Mouse (Mus musculus) kidney, postnatal 0 days (tissue): ENCODE measurements around the gene Pmpcb. TPM values are rescaled to one million over a fixed set of nuclear protein-coding genes. Genes with fewer than 3 reads are reported as not detected.
"Not testable (repeated sequence)": the region's sequence is repeated elsewhere in the genome, so short reads cannot be mapped to it uniquely, and the experiment has no call there.

Source experiments
- ATAC-seq: fragments of 200-750 bp; cut with Nextera tagmentation; replicated peaks from 2 replicates; pipeline ENCODE4 v1.8.0; 2017; ENCODE audit warnings: low read depth, moderate number of reproducible peaks, moderate TSS enrichment, moderate library complexity; ENCODE audit not compliant: low FRiP score
- DNase-seq: peaks from one replicate; pipeline ENCODE4 v3.0.0-alpha.2; 2016; ENCODE audit warnings: low spot score
- H3K27ac ChIP-seq: fragments of 300-500 bp; sonication (generic); 2 replicates; pipeline ENCODE4 v1.5.1; 2014; ENCODE audit warnings: mild to moderate bottlenecking
- H3K27me3 ChIP-seq: fragments of 300-500 bp; sonication (generic); 2 replicates; pipeline ENCODE4 v1.6.1; 2014; ENCODE audit warnings: low read length, mixed read lengths; ENCODE audit not compliant: insufficient read depth
- H3K36me3 ChIP-seq: fragments of 300-500 bp; sonication (generic); 2 replicates; pipeline ENCODE4 v1.6.1; 2014; ENCODE audit warnings: low read length, mixed read lengths; ENCODE audit not compliant: insufficient read depth
- H3K4me1 ChIP-seq: fragments of 300-500 bp; sonication (generic); replicated peaks from 2 replicates; pipeline ENCODE4 v1.6.1; 2014; ENCODE audit warnings: antibody characterized with exemption, low read length, mixed read lengths; ENCODE audit not compliant: insufficient read depth
- H3K4me2 ChIP-seq: fragments of 300-500 bp; sonication (generic); 2 replicates; pipeline ENCODE4 v1.6.1; 2014; ENCODE audit warnings: mild to moderate bottlenecking, low read length, moderate library complexity, mixed read lengths
- H3K4me3 ChIP-seq: fragments of 300-500 bp; sonication (generic); replicated peaks from 2 replicates; pipeline ENCODE4 v1.5.1; 2014; ENCODE audit warnings: low read depth, low read length
- H3K9ac ChIP-seq: fragments of 300-500 bp; sonication (generic); 2 replicates; pipeline ENCODE4 v1.6.1; 2014; ENCODE audit warnings: low read depth, low read length
- H3K9me3 ChIP-seq: fragments of 300-500 bp; sonication (generic); replicated peaks from 2 replicates; pipeline ENCODE4 v1.6.1; 2016; ENCODE audit warnings: low read length, inconsistent platforms, mixed read lengths
- CTCF ChIP-seq: IDR thresholded peaks from 2 replicates; pipeline ENCODE4 v1.5.1; 2016; ENCODE audit warnings: antibody characterized with exemption, low read depth, mild to moderate bottlenecking, moderate library complexity
- WGBS: fragments of 180-500 bp; shearing (Covaris S2); extraction: QIAGEN DNeasy Blood & Tissue Kit; methylation state at CpG from one replicate; pipeline ENCODE4 v1.1.7; 2014; 5-methylcytosine and 5-hydroxymethylcytosine counted together
- polyA plus RNA-seq: library from polyadenylated mRNA; unstranded; fragments of >200 nt; fragmentation: Nextera tagmentation; extraction: Ambion mirVana; gene quantifications from 2 replicates; pipeline ENCODE4 v1.2.1, GENCODE M21; 2015

The Pmpcb gene
- polyA plus RNA-seq, 1 experiment from 2014 or later = 101 TPM

GRCm38 (mm10) chr5:21700934-21701333, 36.0 kb upstream of the Pmpcb start:
- Histone ChIP-seq H3K9ac (peak overlapping the region; percentile 79), H3K9me3 (no peaks in the 10 kb centered on the region), H3K4me1 (no peaks in the 10 kb centered on the region), H3K27ac (peak overlapping the region; percentile 38), H3K4me3 (peak overlapping the region; percentile 53), H3K4me2 (peak overlapping the region; percentile 65), H3K27me3 (no peaks in the 10 kb centered on the region), H3K36me3 (no peaks in the 10 kb centered on the region)
- WGBS = under 1% methylated on average over 22 of the region's 22 CpGs
- TF ChIP-seq CTCF = no peak
- DNase-seq (peak; percentile 55), ATAC-seq (peak; percentile 22; the same call in 1 of the 2 replicates)

GRCm38 (mm10) chr5:21701351-21702008, 35.5 kb upstream of the Pmpcb start, which contains the start of gene Napepld:
TSS of gene Napepld (minus strand) at chr5:21701396.
- under 1% methylated on average over 56 of the region's 59 CpGs for WGBS
- Histone ChIP-seq H3K27ac (peak within 1 kb of the TSS; percentile 97), H3K36me3 (no peaks in the 10 kb centered on the region), H3K27me3 (no peaks in the 10 kb centered on the region), H3K4me1 (no peaks in the 10 kb centered on the region), H3K9me3 (no peaks in the 10 kb centered on the region), H3K9ac (peak within 1 kb of the TSS; percentile 79), H3K4me3 (peak within 1 kb of the TSS; percentile 53), H3K4me2 (peak within 1 kb of the TSS; percentile 65)
- ATAC-seq = peak; percentile 99
- peak; percentile 97 for DNase-seq
- TF ChIP-seq CTCF = no peak

- Histone ChIP-seq H3K4me2 (peak overlapping the region; percentile 60), H3K9ac (no peak overlapping the region), H3K27ac (peak overlapping the region; percentile 97), H3K9me3 (no peaks in the 10 kb centered on the region), H3K27me3 (no peaks in the 10 kb centered on the region), H3K36me3 (no peaks in the 10 kb centered on the region), H3K4me3 (peak overlapping the region; percentile 53), H3K4me1 (no peaks in the 10 kb centered on the region)
- WGBS = 64% methylated on average over 2 of the region's 2 CpGs
- no peak for TF ChIP-seq CTCF
- DNase-seq (no peak), ATAC-seq (no peak)
Measured at GRCm38 (mm10) chr5:21702009-21702364, 35.0 kb upstream of the Pmpcb start.

- 68% methylated on average over 6 of the region's 6 CpGs for WGBS
- no peaks in the 10 kb centered on the region for H3K9me3 ChIP-seq
- H3K27ac ChIP-seq = 0 out of 2 replicates have a peak overlapping the region, but pooled peaks have one; percentile 31
- H3K4me2 ChIP-seq = no peak overlapping the region
- ATAC-seq = no peak
- H3K9ac ChIP-seq = no peak overlapping the region
- DNase-seq = no peak
- no peaks in the 10 kb centered on the region for H3K4me1 ChIP-seq
- no peak overlapping the region for H3K4me3 ChIP-seq
- H3K27me3 ChIP-seq = no peaks in the 10 kb centered on the region
- no peak for TF ChIP-seq CTCF
- no peaks in the 10 kb centered on the region for H3K36me3 ChIP-seq
Measured at GRCm38 (mm10) chr5:21702873-21703475, 34.0 kb upstream of the Pmpcb start.

GRCm38 (mm10) chr5:21703708-21704107, 33.2 kb upstream of the Pmpcb start:
- 83% methylated on average over 3 of the region's 3 CpGs for WGBS

GRCm38 (mm10) chr5:21706546-21706945, 30.4 kb upstream of the Pmpcb start:
- Histone ChIP-seq H3K4me1 (no peaks in the 10 kb centered on the region), H3K27ac (no peak overlapping the region), H3K9me3 (no peaks in the 10 kb centered on the region), H3K4me2 (no peak overlapping the region), H3K36me3 (no peaks in the 10 kb centered on the region), H3K9ac (no peak overlapping the region), H3K27me3 (no peaks in the 10 kb centered on the region), H3K4me3 (no peak overlapping the region)
- no peak for DNase-seq
- no peak for TF ChIP-seq CTCF
- ATAC-seq = no peak
- WGBS = 94% methylated on average over 4 of the region's 4 CpGs

More at GRCm38 (mm10) chr5:21703708-21704107, 33.2 kb upstream of the Pmpcb start:
- Histone ChIP-seq H3K27ac (no peak overlapping the region), H3K9me3 (no peaks in the 10 kb centered on the region), H3K4me3 (no peak overlapping the region), H3K27me3 (no peaks in the 10 kb centered on the region), H3K9ac (no peak overlapping the region), H3K4me1 (no peaks in the 10 kb centered on the region), H3K36me3 (no peaks in the 10 kb centered on the region), H3K4me2 (no peak overlapping the region)
- no peak for TF ChIP-seq CTCF
- ATAC-seq = no peak
- no peak for DNase-seq

- H3K4me3 ChIP-seq, H3K4me2 ChIP-seq, ATAC-seq, H3K9ac ChIP-seq, H3K27me3 ChIP-seq, H3K4me1 ChIP-seq, H3K36me3 ChIP-seq, H3K9me3 ChIP-seq, H3K27ac ChIP-seq, DNase-seq: not testable (repeated sequence)
- WGBS = 89% methylated on average over 8 of the region's 8 CpGs
Measured at GRCm38 (mm10) chr5:21708011-21708410, 28.9 kb upstream of the Pmpcb start.
